Mouse (Mus musculus): ENCODE results near the gene Nol4l. TPM values are rescaled to one million over a fixed set of nuclear protein-coding genes. Genes with fewer than 3 reads are reported as not detected.

The Nol4l gene
- polyA plus RNA-seq, 1 experiment from 2014 or later: 39.9 TPM

GRCm38 (mm10) chr2:153546972-153547371, 17.2 kb upstream of the Nol4l start:
- H3K9me3 ChIP-seq (replicated peaks; ENCODE audit: control insufficient read depth, low read length, poor library complexity, severe bottlenecking): no peaks in the 10 kb centered on the region
- H3K4me1 ChIP-seq (ENCODE audit: control insufficient read depth, insufficient read depth, low read length): peaks cover 11% of the 10 kb centered on the region
- no peaks in the 10 kb centered on the region for H3K36me3 ChIP-seq (ENCODE audit: control insufficient read depth, insufficient read depth, low read length)
- H3K27ac ChIP-seq (ENCODE audit: low read length): no peak overlapping the region
- 89% methylated on average over 3 of the region's 4 CpGs for WGBS
- no peak overlapping the region for H3K4me3 ChIP-seq (ENCODE audit: low read depth, low read length)
- H3K9ac ChIP-seq (ENCODE audit: low read depth, low read length): no peak overlapping the region
- H3K4me2 ChIP-seq (ENCODE audit: low read length): no peak overlapping the region
- no peak for ATAC-seq
- H3K27me3 ChIP-seq (ENCODE audit: control insufficient read depth, insufficient read depth, low read depth, low read length): no peaks in the 10 kb centered on the region

GRCm38 (mm10) chr2:153546471-153546870, 16.7 kb upstream of the Nol4l start:
- 58% methylated on average over 5 of the region's 5 CpGs for WGBS
- no peak overlapping the region for H3K4me3 ChIP-seq (ENCODE audit: low read depth, low read length)
- no peak overlapping the region for H3K4me2 ChIP-seq (ENCODE audit: low read length)
- H3K9me3 ChIP-seq (replicated peaks; ENCODE audit: control insufficient read depth, low read length, poor library complexity, severe bottlenecking): no peaks in the 10 kb centered on the region
- no peak overlapping the region for H3K27ac ChIP-seq (ENCODE audit: low read length)
- no peak for ATAC-seq
- no peak overlapping the region for H3K9ac ChIP-seq (ENCODE audit: low read depth, low read length)
- H3K4me1 ChIP-seq (ENCODE audit: control insufficient read depth, insufficient read depth, low read length): peaks cover 11% of the 10 kb centered on the region
- no peaks in the 10 kb centered on the region for H3K27me3 ChIP-seq (ENCODE audit: control insufficient read depth, insufficient read depth, low read depth, low read length)
- H3K36me3 ChIP-seq (ENCODE audit: control insufficient read depth, insufficient read depth, low read length): no peaks in the 10 kb centered on the region

GRCm38 (mm10) chr2:153544771-153545170, 15.0 kb upstream of the Nol4l start:
- Histone ChIP-seq H3K27me3 (ENCODE audit: control insufficient read depth, insufficient read depth, low read depth, low read length) (no peaks in the 10 kb centered on the region), H3K9ac (ENCODE audit: low read depth, low read length) (no peak overlapping the region), H3K4me2 (ENCODE audit: low read length) (no peak overlapping the region), H3K9me3 (replicated peaks; ENCODE audit: control insufficient read depth, low read length, poor library complexity, severe bottlenecking) (no peaks in the 10 kb centered on the region), H3K4me3 (ENCODE audit: low read depth, low read length) (no peak overlapping the region), H3K27ac (ENCODE audit: low read length) (no peak overlapping the region), H3K4me1 (ENCODE audit: control insufficient read depth, insufficient read depth, low read length) (peaks cover 11% of the 10 kb centered on the region), H3K36me3 (ENCODE audit: control insufficient read depth, insufficient read depth, low read length) (no peaks in the 10 kb centered on the region)
- no peak for ATAC-seq
- 73% methylated on average over 4 of the region's 4 CpGs for WGBS

- Histone ChIP-seq H3K9ac (ENCODE audit: low read depth, low read length) (no peak overlapping the region), H3K27ac (ENCODE audit: low read length) (no peak overlapping the region), H3K9me3 (replicated peaks; ENCODE audit: control insufficient read depth, low read length, poor library complexity, severe bottlenecking) (no peaks in the 10 kb centered on the region), H3K4me2 (ENCODE audit: low read length) (no peak overlapping the region), H3K4me3 (ENCODE audit: low read depth, low read length) (no peak overlapping the region), H3K36me3 (ENCODE audit: control insufficient read depth, insufficient read depth, low read length) (no peaks in the 10 kb centered on the region), H3K27me3 (ENCODE audit: control insufficient read depth, insufficient read depth, low read depth, low read length) (no peaks in the 10 kb centered on the region), H3K4me1 (ENCODE audit: control insufficient read depth, insufficient read depth, low read length) (peaks cover 11% of the 10 kb centered on the region)
- WGBS: 84% methylated on average over 8 of the region's 8 CpGs
- no peak for ATAC-seq
Measured at GRCm38 (mm10) chr2:153543911-153544730, 14.3 kb upstream of the Nol4l start.

- 88% methylated on average over 8 of the region's 8 CpGs for WGBS
- no peak overlapping the region for H3K4me2 ChIP-seq (ENCODE audit: low read length)
- ATAC-seq: no peak
Measured at GRCm38 (mm10) chr2:153542936-153543668, 13.3 kb upstream of the Nol4l start.

GRCm38 (mm10) chr2:153538898-153539297, 9.1 kb upstream of the Nol4l start:
- no peaks in the 10 kb centered on the region for H3K36me3 ChIP-seq (ENCODE audit: control insufficient read depth, insufficient read depth, low read length)
- no peak overlapping the region for H3K4me2 ChIP-seq (ENCODE audit: low read length)
- ATAC-seq: no peak
- H3K4me1 ChIP-seq (ENCODE audit: control insufficient read depth, insufficient read depth, low read length): no peaks in the 10 kb centered on the region
- no peak overlapping the region for H3K9ac ChIP-seq (ENCODE audit: low read depth, low read length)
- H3K4me3 ChIP-seq (ENCODE audit: low read depth, low read length): no peak overlapping the region
- H3K27me3 ChIP-seq (ENCODE audit: control insufficient read depth, insufficient read depth, low read depth, low read length): no peaks in the 10 kb centered on the region
- WGBS: 84% methylated on average over 3 of the region's 3 CpGs
- no peak overlapping the region for H3K27ac ChIP-seq (ENCODE audit: low read length)
- no peaks in the 10 kb centered on the region for H3K9me3 ChIP-seq (replicated peaks; ENCODE audit: control insufficient read depth, low read length, poor library complexity, severe bottlenecking)

More at GRCm38 (mm10) chr2:153542936-153543668, 13.3 kb upstream of the Nol4l start:
- no peaks in the 10 kb centered on the region for H3K36me3 ChIP-seq (ENCODE audit: control insufficient read depth, insufficient read depth, low read length)
- peaks cover 6% of the 10 kb centered on the region for H3K4me1 ChIP-seq (ENCODE audit: control insufficient read depth, insufficient read depth, low read length)
- H3K4me3 ChIP-seq (ENCODE audit: low read depth, low read length): no peak overlapping the region
- no peaks in the 10 kb centered on the region for H3K27me3 ChIP-seq (ENCODE audit: control insufficient read depth, insufficient read depth, low read depth, low read length)
- no peak overlapping the region for H3K27ac ChIP-seq (ENCODE audit: low read length)
- H3K9me3 ChIP-seq (replicated peaks; ENCODE audit: control insufficient read depth, low read length, poor library complexity, severe bottlenecking): no peaks in the 10 kb centered on the region
- no peak overlapping the region for H3K9ac ChIP-seq (ENCODE audit: low read depth, low read length)

- Histone ChIP-seq H3K36me3 (ENCODE audit: control insufficient read depth, insufficient read depth, low read length) (no peaks in the 10 kb centered on the region), H3K27me3 (ENCODE audit: control insufficient read depth, insufficient read depth, low read depth, low read length) (no peaks in the 10 kb centered on the region), H3K4me2 (ENCODE audit: low read length) (no peak overlapping the region), H3K27ac (ENCODE audit: low read length) (no peak overlapping the region), H3K9ac (ENCODE audit: low read depth, low read length) (no peak overlapping the region), H3K4me1 (ENCODE audit: control insufficient read depth, insufficient read depth, low read length) (peaks cover 4% of the 10 kb centered on the region; the same call in 1 of the 2 replicates), H3K9me3 (replicated peaks; ENCODE audit: control insufficient read depth, low read length, poor library complexity, severe bottlenecking) (no peaks in the 10 kb centered on the region), H3K4me3 (ENCODE audit: low read depth, low read length) (no peak overlapping the region)
- ATAC-seq: no peak
- WGBS: 61% methylated on average over 1 of the region's 1 CpGs
Measured at GRCm38 (mm10) chr2:153533981-153534380, 4.2 kb upstream of the Nol4l start.

- 41% methylated on average over 5 of the region's 5 CpGs for WGBS
Measured at GRCm38 (mm10) chr2:153530948-153531347, 1.2 kb upstream of the Nol4l start.

GRCm38 (mm10) chr2:153529365-153529781, 398 bp downstream of the Nol4l start:
- H3K4me3 ChIP-seq (ENCODE audit: low read depth, low read length): peak overlapping the region; percentile 92
- no peaks in the 10 kb centered on the region for H3K27me3 ChIP-seq (ENCODE audit: control insufficient read depth, insufficient read depth, low read depth, low read length)
- peak overlapping the region; percentile 91 for H3K4me2 ChIP-seq (ENCODE audit: low read length)
- peaks cover 29% of the 10 kb centered on the region for H3K4me1 ChIP-seq (ENCODE audit: control insufficient read depth, insufficient read depth, low read length)
- no peaks in the 10 kb centered on the region for H3K9me3 ChIP-seq (replicated peaks; ENCODE audit: control insufficient read depth, low read length, poor library complexity, severe bottlenecking)
- H3K9ac ChIP-seq (ENCODE audit: low read depth, low read length): peak overlapping the region; percentile 97
- ATAC-seq: peak; percentile 26
- H3K36me3 ChIP-seq (ENCODE audit: control insufficient read depth, insufficient read depth, low read length): no peaks in the 10 kb centered on the region
- under 1% methylated on average over 39 of the region's 53 CpGs for WGBS
- H3K27ac ChIP-seq (ENCODE audit: low read length): peak overlapping the region; percentile 88

More at GRCm38 (mm10) chr2:153530948-153531347, 1.2 kb upstream of the Nol4l start:
- H3K27ac ChIP-seq (ENCODE audit: low read length): no peak overlapping the region
- no peak overlapping the region for H3K9ac ChIP-seq (ENCODE audit: low read depth, low read length)
- peaks cover 20% of the 10 kb centered on the region for H3K4me1 ChIP-seq (ENCODE audit: control insufficient read depth, insufficient read depth, low read length)
- ATAC-seq: no peak
- H3K27me3 ChIP-seq (ENCODE audit: control insufficient read depth, insufficient read depth, low read depth, low read length): no peaks in the 10 kb centered on the region
- H3K9me3 ChIP-seq (replicated peaks; ENCODE audit: control insufficient read depth, low read length, poor library complexity, severe bottlenecking): no peaks in the 10 kb centered on the region
- no peak overlapping the region for H3K4me3 ChIP-seq (ENCODE audit: low read depth, low read length)
- H3K36me3 ChIP-seq (ENCODE audit: control insufficient read depth, insufficient read depth, low read length): no peaks in the 10 kb centered on the region
- H3K4me2 ChIP-seq (ENCODE audit: low read length): no peak overlapping the region

All from midbrain, embryonic 16.5 days (tissue).